Mouse (Mus musculus): ENCODE results near the gene Sh2d6. TPM values are rescaled to one million over a fixed set of nuclear protein-coding genes. Genes with fewer than 3 reads are reported as not detected.

The Sh2d6 gene
- polyA plus RNA-seq, 1 experiment from 2014 or later: not detected

DNA sequence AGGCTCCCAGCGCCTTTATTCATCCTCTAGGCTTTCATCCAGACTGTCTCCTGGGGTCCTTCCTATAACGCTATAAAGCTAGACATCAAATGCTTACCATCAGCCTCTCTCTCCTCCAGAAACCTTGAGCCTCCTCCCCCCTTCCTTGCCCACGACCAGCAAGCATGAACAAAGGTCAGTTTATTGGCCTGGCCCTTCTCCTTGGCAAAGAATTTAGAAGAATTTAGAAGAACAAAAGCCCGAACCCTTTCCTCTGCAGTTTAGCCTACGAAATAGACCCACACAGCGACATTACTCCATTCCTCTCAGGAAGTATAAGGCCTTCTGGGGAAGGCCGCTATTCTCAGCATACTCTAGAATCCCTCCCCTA is 8.5 kb downstream of the Sh2d6 start:
- H3K27ac ChIP-seq (replicated peaks in 1 of 2; ENCODE audit: control insufficient read depth in 1 of 2, insufficient read depth in 1 of 2, low read depth in 2 of 2, low read length in 2 of 2): peak overlapping the region; percentile 74 to 85
- 52% methylated on average over 7 of the region's 7 CpGs for WGBS
- H3K4me3 ChIP-seq (ENCODE audit: control insufficient read depth in 1 of 2, insufficient read depth in 1 of 2, low read depth in 1 of 2, low read length in 2 of 2): peak overlapping the region; percentile 35 to 37
- peak overlapping the region; percentile 77 for H3K9ac ChIP-seq (ENCODE audit: low read length)
- H3K4me2 ChIP-seq (ENCODE audit: low read length): peak overlapping the region; percentile 70
- no peaks in the 10 kb centered on the region for H3K36me3 ChIP-seq (ENCODE audit: control insufficient read depth, insufficient read depth, low read length)
- ATAC-seq (ENCODE audit: insufficient number of reproducible peaks, insufficient read depth, low FRiP score, low read depth): no peak; the same call in 1 of the 2 replicates
- peaks cover 25 to 31% of the 10 kb centered on the region in 2 experiments for H3K4me1 ChIP-seq (ENCODE audit: control insufficient read depth in 2 of 2, insufficient read depth in 2 of 2, low read length in 2 of 2)
- H3K9me3 ChIP-seq (ENCODE audit: control insufficient read depth, low read length): no peaks in the 10 kb centered on the region
- H3K27me3 ChIP-seq (ENCODE audit: control insufficient read depth, insufficient read depth, low read length): no peaks in the 10 kb centered on the region

DNA sequence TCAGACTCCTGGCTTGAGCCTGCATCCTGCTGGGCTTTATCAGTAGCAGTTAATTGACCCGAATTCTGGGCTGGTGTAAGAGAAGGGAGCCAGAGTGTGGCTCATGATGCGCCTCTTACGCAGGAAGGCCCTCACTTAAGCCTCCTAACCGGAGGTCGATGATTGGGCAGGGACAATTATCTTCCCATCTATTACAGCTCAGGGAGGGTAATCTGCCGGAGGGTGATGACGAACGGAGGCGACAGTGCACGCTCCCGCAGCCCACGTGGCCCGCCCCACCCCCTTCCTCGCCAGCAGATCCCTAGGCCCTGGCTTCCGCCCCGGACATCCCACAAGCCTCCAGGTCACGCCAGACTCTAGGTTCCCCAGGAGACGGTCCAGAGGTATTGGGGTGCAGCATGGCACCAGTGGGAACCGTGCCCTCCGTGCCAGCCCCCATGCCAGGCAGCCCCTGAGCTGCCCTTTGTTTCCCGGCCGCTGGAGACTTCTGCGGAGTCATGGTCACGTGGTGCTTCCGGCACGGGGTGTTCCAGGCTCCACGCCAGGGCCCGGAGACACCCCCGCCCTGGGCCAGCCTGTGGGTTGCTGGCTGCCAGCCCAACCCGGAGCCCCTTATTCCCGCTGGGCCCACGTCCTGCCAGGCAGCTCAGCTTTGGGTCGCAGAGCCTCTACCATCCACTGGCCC is 9.0 kb downstream of the Sh2d6 start:
- H3K4me1 ChIP-seq (ENCODE audit: control insufficient read depth in 2 of 2, insufficient read depth in 2 of 2, low read length in 2 of 2): peaks cover 25 to 31% of the 10 kb centered on the region in 2 experiments
- no peaks in the 10 kb centered on the region for H3K36me3 ChIP-seq (ENCODE audit: control insufficient read depth, insufficient read depth, low read length)
- H3K9ac ChIP-seq (ENCODE audit: low read length): peak overlapping the region; percentile 77
- peak overlapping the region; percentile 70 for H3K4me2 ChIP-seq (ENCODE audit: low read length)
- H3K9me3 ChIP-seq (ENCODE audit: control insufficient read depth, low read length): no peaks in the 10 kb centered on the region
- H3K4me3 ChIP-seq (ENCODE audit: control insufficient read depth in 1 of 2, insufficient read depth in 1 of 2, low read depth in 1 of 2, low read length in 2 of 2): peak overlapping the region; percentile 35 to 37
- H3K27me3 ChIP-seq (ENCODE audit: control insufficient read depth, insufficient read depth, low read length): no peaks in the 10 kb centered on the region
- ATAC-seq (ENCODE audit: insufficient number of reproducible peaks, insufficient read depth, low FRiP score, low read depth): peak; percentile 85
- peak overlapping the region; percentile 74 to 85 for H3K27ac ChIP-seq (replicated peaks in 1 of 2; ENCODE audit: control insufficient read depth in 1 of 2, insufficient read depth in 1 of 2, low read depth in 2 of 2, low read length in 2 of 2)
- 2% methylated on average over 33 of the region's 33 CpGs for WGBS

GRCm38 (mm10) chr6:72510686-72511421 is 10.7 kb downstream of the Sh2d6 start:
- H3K4me1 ChIP-seq (ENCODE audit: control insufficient read depth in 2 of 2, insufficient read depth in 2 of 2, low read length in 2 of 2): peaks cover 25 to 31% of the 10 kb centered on the region in 2 experiments
- peak overlapping the region; percentile 61 to 65 for H3K27ac ChIP-seq (replicated peaks in 1 of 2; ENCODE audit: control insufficient read depth in 1 of 2, insufficient read depth in 1 of 2, low read depth in 2 of 2, low read length in 2 of 2)
- WGBS: 44% methylated on average over 6 of the region's 6 CpGs
- no peaks in the 10 kb centered on the region for H3K36me3 ChIP-seq (ENCODE audit: control insufficient read depth, insufficient read depth, low read length)
- H3K9ac ChIP-seq (ENCODE audit: low read length): no peak overlapping the region
- H3K27me3 ChIP-seq (ENCODE audit: control insufficient read depth, insufficient read depth, low read length): no peaks in the 10 kb centered on the region
- no peaks in the 10 kb centered on the region for H3K9me3 ChIP-seq (ENCODE audit: control insufficient read depth, low read length)
- no peak overlapping the region for H3K4me2 ChIP-seq (ENCODE audit: low read length)
- no peak for ATAC-seq (ENCODE audit: insufficient number of reproducible peaks, insufficient read depth, low FRiP score, low read depth)
- H3K4me3 ChIP-seq (ENCODE audit: control insufficient read depth in 1 of 2, insufficient read depth in 1 of 2, low read depth in 1 of 2, low read length in 2 of 2): no peak overlapping the region

- Histone ChIP-seq H3K36me3 (ENCODE audit: control insufficient read depth, insufficient read depth, low read length) (no peaks in the 10 kb centered on the region), H3K9ac (ENCODE audit: low read length) (no peak overlapping the region), H3K9me3 (ENCODE audit: control insufficient read depth, low read length) (no peaks in the 10 kb centered on the region), H3K27ac (replicated peaks in 1 of 2; ENCODE audit: control insufficient read depth in 1 of 2, insufficient read depth in 1 of 2, low read depth in 2 of 2, low read length in 2 of 2) (peak overlapping the region; percentile 61 to 65; a peak in 3 of 4 replicates), H3K4me1 (ENCODE audit: control insufficient read depth in 2 of 2, insufficient read depth in 2 of 2, low read length in 2 of 2) (peaks cover 25 to 31% of the 10 kb centered on the region in 2 experiments), H3K4me2 (ENCODE audit: low read length) (no peak overlapping the region), H3K4me3 (ENCODE audit: control insufficient read depth in 1 of 2, insufficient read depth in 1 of 2, low read depth in 1 of 2, low read length in 2 of 2) (no peak overlapping the region), H3K27me3 (ENCODE audit: control insufficient read depth, insufficient read depth, low read length) (no peaks in the 10 kb centered on the region)
- ATAC-seq (ENCODE audit: insufficient number of reproducible peaks, insufficient read depth, low FRiP score, low read depth): no peak
- WGBS: 51% methylated on average over 2 of the region's 2 CpGs
Observed at GRCm38 (mm10) chr6:72509872-72510435, 11.6 kb downstream of the Sh2d6 start.

DNA sequence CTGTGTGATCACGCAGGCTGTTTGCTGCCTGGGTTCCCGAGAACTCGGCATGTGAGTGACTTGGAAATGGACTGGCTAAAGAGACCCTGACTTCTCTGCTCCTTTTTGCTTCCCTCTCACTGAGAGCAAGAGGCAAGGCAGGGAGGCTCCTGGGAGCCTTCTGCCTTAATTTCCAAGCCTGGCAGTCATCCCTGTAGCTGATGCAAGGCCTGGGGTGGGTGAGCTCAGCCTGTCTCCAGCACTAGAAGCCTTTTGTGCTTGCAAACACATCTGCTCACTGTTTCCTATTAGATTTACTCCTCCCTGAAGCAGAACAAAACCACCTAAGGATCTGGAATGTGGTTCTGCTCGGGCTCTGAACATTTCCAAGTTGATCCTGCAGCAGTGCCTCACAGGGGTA is 12.9 kb downstream of the Sh2d6 start:
- WGBS: 71% methylated on average over 4 of the region's 4 CpGs
- Histone ChIP-seq H3K27ac (replicated peaks in 1 of 2; ENCODE audit: control insufficient read depth in 1 of 2, insufficient read depth in 1 of 2, low read depth in 2 of 2, low read length in 2 of 2) (no peak overlapping the region), H3K36me3 (ENCODE audit: control insufficient read depth, insufficient read depth, low read length) (no peaks in the 10 kb centered on the region), H3K9ac (ENCODE audit: low read length) (no peak overlapping the region; the same call in 1 of the 2 replicates), H3K4me2 (ENCODE audit: low read length) (no peak overlapping the region), H3K27me3 (ENCODE audit: control insufficient read depth, insufficient read depth, low read length) (no peaks in the 10 kb centered on the region), H3K4me3 (ENCODE audit: control insufficient read depth in 1 of 2, insufficient read depth in 1 of 2, low read depth in 1 of 2, low read length in 2 of 2) (no peak overlapping the region), H3K4me1 (ENCODE audit: control insufficient read depth in 2 of 2, insufficient read depth in 2 of 2, low read length in 2 of 2) (peaks cover 30 to 41% of the 10 kb centered on the region in 2 experiments), H3K9me3 (ENCODE audit: control insufficient read depth, low read length) (no peaks in the 10 kb centered on the region)
- no peak for ATAC-seq (ENCODE audit: insufficient number of reproducible peaks, insufficient read depth, low FRiP score, low read depth)

DNA sequence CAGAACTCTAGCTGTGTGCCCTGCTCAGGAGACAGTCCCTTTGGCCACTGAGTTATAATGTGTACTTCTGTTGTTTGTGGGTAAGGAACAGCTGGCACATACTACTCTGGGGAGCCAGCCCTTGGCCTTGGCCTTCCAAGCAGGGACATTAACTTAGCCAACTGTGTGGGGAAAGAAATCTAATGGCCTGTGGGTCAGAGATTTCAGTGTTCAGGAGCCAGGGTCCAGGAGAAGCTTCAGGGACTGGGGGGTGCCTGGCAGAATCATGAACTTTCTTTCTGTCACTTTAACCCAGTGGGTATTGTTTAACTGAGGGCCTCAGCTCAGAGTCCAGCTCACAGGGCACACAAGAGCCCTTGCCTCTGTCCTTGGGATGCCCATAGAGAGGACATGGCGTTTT is 15.4 kb downstream of the Sh2d6 start:
- Histone ChIP-seq H3K27me3 (ENCODE audit: control insufficient read depth, insufficient read depth, low read length) (no peaks in the 10 kb centered on the region), H3K27ac (replicated peaks in 1 of 2; ENCODE audit: control insufficient read depth in 1 of 2, insufficient read depth in 1 of 2, low read depth in 2 of 2, low read length in 2 of 2) (no peak overlapping the region), H3K36me3 (ENCODE audit: control insufficient read depth, insufficient read depth, low read length) (no peaks in the 10 kb centered on the region), H3K9me3 (ENCODE audit: control insufficient read depth, low read length) (no peaks in the 10 kb centered on the region), H3K4me2 (ENCODE audit: low read length) (no peak overlapping the region), H3K9ac (ENCODE audit: low read length) (no peak overlapping the region), H3K4me3 (ENCODE audit: control insufficient read depth in 1 of 2, insufficient read depth in 1 of 2, low read depth in 1 of 2, low read length in 2 of 2) (no peak overlapping the region), H3K4me1 (ENCODE audit: control insufficient read depth in 2 of 2, insufficient read depth in 2 of 2, low read length in 2 of 2) (peaks cover 17 to 21% of the 10 kb centered on the region in 2 experiments)
- WGBS: 76% methylated on average over 1 of the region's 1 CpGs
- ATAC-seq (ENCODE audit: insufficient number of reproducible peaks, insufficient read depth, low FRiP score, low read depth): no peak

DNA sequence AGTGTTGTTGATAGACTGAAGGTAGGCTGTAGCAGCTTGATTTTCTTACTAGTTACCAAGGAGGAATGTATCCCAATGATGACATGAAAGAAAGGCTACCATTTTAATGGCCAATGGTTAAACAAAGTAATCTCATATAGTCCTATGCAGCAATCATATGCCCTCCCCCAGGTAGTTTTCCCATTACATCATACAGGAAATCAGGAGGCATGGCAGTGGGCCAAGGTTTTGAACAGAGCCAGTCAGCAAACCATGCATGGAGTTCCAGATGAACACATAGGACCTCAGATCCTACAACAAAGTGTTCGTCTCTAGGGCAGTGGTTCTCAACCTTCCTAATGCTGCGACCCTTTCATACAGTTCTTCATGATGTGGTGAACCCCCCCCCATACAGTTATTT is 17.6 kb downstream of the Sh2d6 start:
- 61% methylated on average over 2 of the region's 2 CpGs for WGBS
- no peak overlapping the region for H3K9ac ChIP-seq (ENCODE audit: low read length)
- no peak overlapping the region for H3K4me3 ChIP-seq (ENCODE audit: control insufficient read depth in 1 of 2, insufficient read depth in 1 of 2, low read depth in 1 of 2, low read length in 2 of 2)
- H3K9me3 ChIP-seq (ENCODE audit: control insufficient read depth, low read length): no peaks in the 10 kb centered on the region
- H3K36me3 ChIP-seq (ENCODE audit: control insufficient read depth, insufficient read depth, low read length): no peaks in the 10 kb centered on the region
- H3K27me3 ChIP-seq (ENCODE audit: control insufficient read depth, insufficient read depth, low read length): no peaks in the 10 kb centered on the region
- H3K27ac ChIP-seq (replicated peaks in 1 of 2; ENCODE audit: control insufficient read depth in 1 of 2, insufficient read depth in 1 of 2, low read depth in 2 of 2, low read length in 2 of 2): no peak overlapping the region
- H3K4me2 ChIP-seq (ENCODE audit: low read length): no peak overlapping the region
- peaks cover 5 to 11% of the 10 kb centered on the region in 2 experiments; a peak in 3 of 4 replicates for H3K4me1 ChIP-seq (ENCODE audit: control insufficient read depth in 2 of 2, insufficient read depth in 2 of 2, low read length in 2 of 2)
- no peak for ATAC-seq (ENCODE audit: insufficient number of reproducible peaks, insufficient read depth, low FRiP score, low read depth)
